Mouse (Mus musculus) stomach, embryonic 15.5 days (tissue): ENCODE measurements around the gene Aox3. TPM values are rescaled to one million over a fixed set of nuclear protein-coding genes. Genes with fewer than 3 reads are reported as not detected.

Source experiments
- ATAC-seq: fragments of 200-750 bp; cut with Nextera tagmentation; 2 replicates; pipeline ENCODE4 v1.8.0; 2017; ENCODE audit warnings: low read depth, moderate number of reproducible peaks, moderate TSS enrichment; ENCODE audit not compliant: insufficient read depth, low FRiP score
- H3K27ac ChIP-seq: fragments of 300-500 bp; sonication (generic); 2 replicates; pipeline ENCODE4 v1.5.1; 2015; ENCODE audit warnings: mild to moderate bottlenecking, inconsistent platforms
- H3K27me3 ChIP-seq: fragments of 300-500 bp; sonication (generic); replicated peaks from 2 replicates; pipeline ENCODE4 v1.6.1; 2015; ENCODE audit warnings: inconsistent platforms
- H3K36me3 ChIP-seq: fragments of 300-500 bp; sonication (generic); 2 replicates; pipeline ENCODE4 v1.6.1; 2015; ENCODE audit warnings: inconsistent platforms
- H3K4me1 ChIP-seq: fragments of 300-500 bp; sonication (generic); 2 replicates; pipeline ENCODE4 v1.6.1; 2015; ENCODE audit warnings: inconsistent platforms
- H3K4me2 ChIP-seq: fragments of 300-500 bp; sonication (generic); 2 replicates; pipeline ENCODE4 v1.6.1; 2015; ENCODE audit warnings: mild to moderate bottlenecking, inconsistent platforms
- H3K4me3 ChIP-seq: fragments of 300-500 bp; sonication (generic); replicated peaks from 2 replicates; pipeline ENCODE4 v1.5.1; 2015; ENCODE audit warnings: inconsistent platforms
- H3K9ac ChIP-seq: fragments of 300-500 bp; sonication (generic); 2 replicates; pipeline ENCODE4 v1.6.1; 2015; ENCODE audit warnings: inconsistent platforms
- H3K9me3 ChIP-seq: fragments of 300-500 bp; sonication (generic); 2 replicates; pipeline ENCODE4 v1.6.1; 2016; ENCODE audit warnings: inconsistent platforms
- WGBS: fragments of 180-500 bp; shearing (Covaris S2); methylation state at CpG from one replicate; pipeline ENCODE4 v1.1.7; 2015; 5-methylcytosine and 5-hydroxymethylcytosine counted together
- polyA plus RNA-seq: library from polyadenylated mRNA; unstranded; fragments of >200 nt; fragmentation: Nextera tagmentation; extraction: Ambion mirVana; gene quantifications from 2 replicates; pipeline ENCODE4 v1.2.1, GENCODE M21; 2015

The Aox3 gene
- polyA plus RNA-seq, 1 experiment from 2014 or later = 0.85 TPM

DNA sequence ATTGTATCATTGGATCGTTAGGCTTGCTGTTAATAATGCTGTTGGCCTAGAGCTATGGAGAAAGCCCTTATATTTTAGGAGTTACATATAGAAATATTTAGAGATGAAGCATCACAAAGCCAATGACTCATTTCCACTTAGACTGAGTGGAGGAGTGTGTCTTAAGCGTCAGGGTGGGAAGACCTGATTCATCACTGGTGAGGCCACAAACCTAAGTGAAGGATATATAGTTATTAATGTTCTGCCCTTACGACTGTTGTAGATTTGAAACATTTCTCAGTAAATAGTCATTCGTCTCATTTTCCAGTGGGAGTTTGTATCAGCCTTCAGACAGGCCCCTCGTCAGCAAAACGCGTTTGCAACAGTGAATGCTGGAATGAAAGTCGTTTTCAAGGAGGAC lies 39.3 kb downstream of the Aox3 start:
- no peak for ATAC-seq
- H3K9ac ChIP-seq = no peak overlapping the region
- 55% methylated on average over 8 of the region's 8 CpGs for whole genome bisulfite sequencing
- H3K36me3 ChIP-seq = no peaks in the 10 kb centered on the region
- H3K9me3 ChIP-seq = no peaks in the 10 kb centered on the region
- no peak overlapping the region for H3K4me3 ChIP-seq
- H3K27ac ChIP-seq = no peak overlapping the region
- H3K4me2 ChIP-seq = no peak overlapping the region
- H3K27me3 ChIP-seq = no peaks in the 10 kb centered on the region
- no peaks in the 10 kb centered on the region for H3K4me1 ChIP-seq

DNA sequence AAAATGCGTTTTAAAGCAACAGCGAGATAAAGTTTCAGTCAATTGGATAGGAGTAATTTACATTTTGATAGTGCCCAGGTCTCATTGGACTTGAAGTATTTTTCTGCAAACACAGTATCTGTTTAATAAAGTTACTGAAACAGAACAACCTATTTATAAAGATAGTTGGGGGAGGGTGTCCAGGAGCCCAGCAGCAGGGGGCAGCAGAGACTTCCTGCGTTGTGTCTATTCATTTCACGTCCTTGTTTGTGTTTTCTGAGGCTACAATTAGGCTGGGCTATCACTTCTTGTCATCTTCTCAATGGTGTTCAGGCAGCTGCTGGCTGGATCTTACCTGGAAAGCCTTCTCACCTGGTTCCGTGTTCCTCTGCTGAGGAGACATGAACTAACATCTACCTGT lies 43.8 kb downstream of the Aox3 start:
- WGBS = 46% methylated on average over 5 of the region's 5 CpGs
- no peak overlapping the region for H3K9ac ChIP-seq
- ATAC-seq = no peak
- no peak overlapping the region for H3K4me3 ChIP-seq
- no peak overlapping the region for H3K27ac ChIP-seq
- no peaks in the 10 kb centered on the region for H3K36me3 ChIP-seq
- H3K27me3 ChIP-seq = no peaks in the 10 kb centered on the region
- H3K4me1 ChIP-seq = no peaks in the 10 kb centered on the region
- H3K9me3 ChIP-seq = no peaks in the 10 kb centered on the region
- H3K4me2 ChIP-seq = no peak overlapping the region

DNA sequence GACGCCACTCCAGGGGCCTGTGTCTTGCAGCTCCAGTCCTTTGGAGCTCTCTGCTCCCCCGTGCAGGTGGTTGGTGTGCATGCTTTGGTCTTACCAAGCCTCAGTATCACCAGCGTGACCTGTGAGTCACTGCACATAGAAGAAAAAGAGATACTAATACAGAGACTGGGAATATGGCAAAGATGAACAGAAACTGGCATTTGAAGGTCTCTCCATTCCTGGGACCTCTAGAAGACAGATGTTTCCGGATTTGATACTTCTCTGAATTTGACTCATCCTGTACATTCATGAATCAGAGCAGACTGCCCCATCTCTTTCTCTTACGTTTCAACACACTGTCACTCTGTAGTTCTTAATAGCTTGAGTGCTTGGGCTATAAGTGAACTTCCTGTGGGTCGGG lies 57.0 kb downstream of the Aox3 start:
- no peak overlapping the region for H3K27ac ChIP-seq
- no peaks in the 10 kb centered on the region for H3K27me3 ChIP-seq
- no peak for ATAC-seq
- no peak overlapping the region for H3K9ac ChIP-seq
- no peaks in the 10 kb centered on the region for H3K4me1 ChIP-seq
- H3K36me3 ChIP-seq = no peaks in the 10 kb centered on the region
- no peaks in the 10 kb centered on the region for H3K9me3 ChIP-seq
- H3K4me3 ChIP-seq = no peak overlapping the region
- no peak overlapping the region for H3K4me2 ChIP-seq
- WGBS = 65% methylated on average over 6 of the region's 6 CpGs

DNA sequence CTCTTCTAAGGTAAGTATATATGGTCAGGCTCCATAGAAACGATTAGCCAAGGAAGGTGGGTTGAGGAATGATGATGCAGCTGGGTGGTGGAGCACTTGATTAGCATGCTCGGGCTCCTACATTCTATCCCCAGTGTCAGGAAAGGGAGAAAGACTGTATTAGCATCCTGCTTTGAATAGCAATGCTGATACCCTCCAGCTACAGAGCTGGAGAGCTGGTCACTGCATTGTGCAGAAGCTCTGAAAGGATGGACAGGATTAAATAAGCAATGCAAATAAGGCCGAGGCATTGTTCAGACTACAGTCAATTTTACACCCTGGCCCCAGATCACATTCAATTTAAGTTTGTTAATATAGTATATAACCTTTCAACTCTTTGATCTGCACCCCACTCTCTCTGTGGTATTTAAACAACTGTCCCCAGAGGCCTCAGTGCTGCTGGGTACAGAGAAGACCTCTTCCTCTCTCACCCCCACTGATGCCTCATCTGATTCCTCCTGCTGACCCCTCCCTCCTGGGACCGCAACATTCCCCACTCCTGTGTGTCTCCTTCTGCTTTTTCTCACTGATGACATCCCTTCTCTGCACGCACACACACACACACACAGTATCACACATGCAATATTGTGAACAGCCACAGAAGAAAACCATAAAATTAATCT lies 75.7 kb downstream of the Aox3 start:
- 55% methylated on average over 5 of the region's 5 CpGs for WGBS
- Histone ChIP-seq H3K4me3 (no peak overlapping the region), H3K4me2 (no peak overlapping the region)

DNA sequence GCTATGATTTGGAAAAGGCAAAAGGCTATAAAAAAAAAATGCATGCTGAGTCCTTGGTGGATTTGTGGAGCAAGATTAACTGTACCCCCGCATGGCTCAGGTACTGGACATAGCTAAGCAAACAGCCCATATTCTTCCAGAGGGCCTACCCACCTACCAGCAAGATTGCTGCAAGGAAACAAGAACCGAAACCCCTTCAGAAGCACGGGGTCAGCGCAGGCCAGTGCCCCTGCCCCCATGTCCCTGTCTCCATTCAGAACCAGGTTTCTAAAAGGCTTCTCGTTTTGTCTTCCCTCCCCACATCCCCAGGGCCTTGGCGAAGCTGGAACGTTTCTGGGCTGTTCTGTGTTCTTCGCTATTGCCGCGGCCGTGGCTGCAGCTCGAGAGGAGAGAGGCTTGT lies 81.4 kb downstream of the Aox3 start:
- no peaks in the 10 kb centered on the region for H3K9me3 ChIP-seq
- H3K4me1 ChIP-seq = no peaks in the 10 kb centered on the region
- ATAC-seq = no peak
- no peak overlapping the region for H3K4me3 ChIP-seq
- no peak overlapping the region for H3K9ac ChIP-seq
- no peak overlapping the region for H3K27ac ChIP-seq
- no peaks in the 10 kb centered on the region for H3K27me3 ChIP-seq
- 90% methylated on average over 12 of the region's 12 CpGs for WGBS
- no peaks in the 10 kb centered on the region for H3K36me3 ChIP-seq
- no peak overlapping the region for H3K4me2 ChIP-seq

More for the DNA sequence above, 75.7 kb downstream of the Aox3 start:
- Histone ChIP-seq H3K36me3 (no peaks in the 10 kb centered on the region), H3K27ac (no peak overlapping the region), H3K9ac (no peak overlapping the region), H3K27me3 (no peaks in the 10 kb centered on the region), H3K9me3 (no peaks in the 10 kb centered on the region), H3K4me1 (no peaks in the 10 kb centered on the region)
- ATAC-seq = no peak

DNA sequence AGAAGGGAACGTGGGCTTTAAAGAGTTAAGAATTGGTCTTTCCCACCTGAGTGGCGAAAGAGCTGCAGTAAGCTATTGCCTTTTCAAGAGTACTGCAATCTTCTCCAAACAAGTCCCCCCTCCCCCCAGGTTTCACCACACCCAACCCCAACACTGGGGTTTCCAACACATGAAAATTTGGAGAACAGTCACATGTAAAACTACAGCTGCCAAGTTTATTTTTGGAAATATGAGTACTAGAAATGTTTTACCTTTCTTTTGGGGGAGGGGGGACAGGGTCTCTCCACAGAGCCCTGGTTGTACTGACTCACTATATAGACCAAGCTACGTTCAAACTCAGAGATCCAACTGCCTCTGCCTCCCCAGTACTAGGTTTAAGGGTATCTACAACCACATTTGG lies 82.1 kb downstream of the Aox3 start:
- Histone ChIP-seq H3K4me3 (no peak overlapping the region), H3K27me3 (no peaks in the 10 kb centered on the region), H3K4me1 (no peaks in the 10 kb centered on the region), H3K9me3 (no peaks in the 10 kb centered on the region), H3K9ac (no peak overlapping the region), H3K36me3 (no peaks in the 10 kb centered on the region), H3K4me2 (peak overlapping the region; percentile 28), H3K27ac (no peak overlapping the region)
- 62% methylated on average over 3 of the region's 3 CpGs for WGBS
- no peak for ATAC-seq

DNA sequence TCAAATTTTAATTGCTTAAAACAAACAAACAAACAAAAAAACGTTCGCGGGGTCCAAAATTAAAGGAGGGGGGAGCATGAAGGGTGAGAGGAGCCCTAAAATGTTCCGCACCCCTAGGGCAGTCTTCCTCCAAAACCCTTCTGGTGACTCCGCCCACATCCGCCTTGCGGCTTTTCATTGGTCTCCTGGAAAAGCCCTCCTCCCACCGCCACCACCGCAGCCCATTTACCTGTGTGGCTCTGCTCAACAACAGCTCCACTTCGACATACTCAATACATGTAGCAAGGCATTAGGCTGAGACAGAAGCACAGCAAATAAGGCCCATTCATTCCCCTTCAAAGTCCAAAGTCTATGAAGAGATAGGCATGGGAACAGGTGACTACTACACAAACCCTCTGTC lies 82.6 kb downstream of the Aox3 start:
- Histone ChIP-seq H3K9ac (no peak overlapping the region), H3K27ac (no peak overlapping the region), H3K4me3 (no peak overlapping the region), H3K27me3 (no peaks in the 10 kb centered on the region), H3K4me1 (no peaks in the 10 kb centered on the region), H3K4me2 (peak overlapping the region; percentile 28), H3K36me3 (no peaks in the 10 kb centered on the region), H3K9me3 (no peaks in the 10 kb centered on the region)
- no peak for ATAC-seq
- WGBS = 17% methylated on average over 10 of the region's 10 CpGs

DNA sequence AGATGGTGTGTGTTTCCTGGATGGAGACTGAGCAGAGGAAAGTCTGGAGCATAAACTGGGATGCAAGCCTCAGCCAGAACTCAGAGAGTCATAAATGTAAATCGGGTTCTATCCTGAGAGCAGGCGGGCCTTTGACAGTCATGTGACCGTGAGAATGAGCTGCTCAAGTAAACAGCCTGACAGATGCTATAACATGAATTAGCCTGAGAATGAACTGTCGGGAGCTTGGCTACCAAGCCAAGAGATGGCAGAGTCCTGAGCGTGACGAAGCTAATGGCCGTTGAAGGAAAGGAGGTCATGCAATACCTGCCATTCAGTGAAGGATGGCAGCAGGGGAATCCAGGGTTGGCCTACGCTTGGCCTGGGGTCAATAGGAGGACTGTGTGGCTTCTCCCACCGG lies 84.1 kb downstream of the Aox3 start:
- Histone ChIP-seq H3K4me3 (no peak overlapping the region), H3K27ac (no peak overlapping the region), H3K9me3 (no peaks in the 10 kb centered on the region), H3K36me3 (no peaks in the 10 kb centered on the region), H3K4me2 (no peak overlapping the region), H3K4me1 (no peaks in the 10 kb centered on the region), H3K27me3 (no peaks in the 10 kb centered on the region), H3K9ac (no peak overlapping the region)
- 45% methylated on average over 9 of the region's 9 CpGs for WGBS
- ATAC-seq = no peak

DNA sequence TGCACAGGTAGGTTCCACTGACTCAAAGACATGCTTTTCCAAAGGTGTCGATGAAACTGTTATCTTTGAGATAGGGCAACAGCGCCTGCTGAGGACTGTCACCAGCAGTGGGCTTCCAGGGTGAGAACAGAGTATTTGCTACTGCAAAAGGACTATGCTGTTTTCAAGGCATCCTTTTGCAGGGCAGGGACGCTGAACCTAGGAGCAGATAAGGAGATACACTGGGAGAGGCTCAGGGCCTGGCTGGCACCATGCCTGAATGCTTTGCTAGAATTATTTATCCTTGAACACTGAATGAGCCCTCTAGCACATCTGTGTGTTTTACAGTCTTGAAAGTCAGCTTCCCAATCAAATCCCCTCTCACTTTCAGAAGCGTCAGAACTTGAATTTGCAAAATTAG lies 85.5 kb downstream of the Aox3 start:
- WGBS = 65% methylated on average over 4 of the region's 4 CpGs
- no peak overlapping the region for H3K4me3 ChIP-seq
- no peak overlapping the region for H3K4me2 ChIP-seq
- H3K36me3 ChIP-seq = no peaks in the 10 kb centered on the region
- ATAC-seq = no peak
- no peak overlapping the region for H3K9ac ChIP-seq
- H3K9me3 ChIP-seq = no peaks in the 10 kb centered on the region
- H3K4me1 ChIP-seq = no peaks in the 10 kb centered on the region
- no peak overlapping the region for H3K27ac ChIP-seq
- H3K27me3 ChIP-seq = no peaks in the 10 kb centered on the region

DNA sequence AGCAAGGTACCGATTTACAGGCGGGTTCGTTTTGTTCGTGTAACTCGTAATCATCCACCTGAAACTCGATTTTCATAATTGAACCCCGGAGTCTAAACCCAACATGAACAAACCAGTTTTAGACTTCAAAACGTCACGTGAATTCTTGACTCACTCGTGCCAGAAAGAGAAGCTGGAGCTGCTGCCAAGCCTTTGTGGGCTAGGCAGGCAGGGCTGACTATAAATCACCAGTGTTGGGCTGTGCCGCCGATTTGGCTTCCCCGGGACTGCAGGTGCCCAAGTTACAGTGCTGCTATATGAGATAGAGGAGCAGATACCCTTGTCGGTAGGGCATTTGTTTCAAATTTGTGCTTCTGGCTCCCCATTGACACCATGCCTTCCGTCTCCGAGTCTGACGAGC lies 97.3 kb downstream of the Aox3 start, which contains the start of gene Aox4:
TSS of gene Aox4 (plus strand) at position 195 of the 400 bp plus-strand sequence.
- Histone ChIP-seq H3K9me3 (no peaks in the 10 kb centered on the region), H3K27me3 (no peaks in the 10 kb centered on the region), H3K9ac (no peak within 1 kb of the TSS), H3K4me3 (no peak within 1 kb of the TSS), H3K4me1 (no peaks in the 10 kb centered on the region), H3K36me3 (no peaks in the 10 kb centered on the region), H3K4me2 (no peak within 1 kb of the TSS), H3K27ac (no peak within 1 kb of the TSS)
- WGBS = 67% methylated on average over 17 of the region's 17 CpGs
- no peak for ATAC-seq

DNA sequence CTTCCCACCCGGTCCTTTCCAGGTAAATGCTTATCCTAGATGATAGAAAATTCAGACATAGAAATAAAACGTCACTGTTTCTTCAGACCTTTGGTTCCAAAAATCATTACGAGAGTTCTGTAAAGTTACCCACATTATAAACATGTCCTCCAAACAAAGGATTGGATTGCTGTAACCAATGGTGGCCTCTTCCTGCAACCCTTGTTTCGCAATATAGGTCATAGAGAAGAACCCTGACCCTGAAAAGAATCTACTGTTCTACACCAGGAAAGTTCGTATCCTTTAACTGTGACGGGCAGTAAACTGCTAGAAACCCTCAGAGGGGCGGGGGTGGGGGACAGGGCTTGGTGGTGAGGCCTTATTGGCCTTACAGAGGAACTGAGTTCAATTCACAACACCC lies 99.9 kb downstream of the Aox3 start:
- H3K27me3 ChIP-seq = no peaks in the 10 kb centered on the region
- 75% methylated on average over 7 of the region's 7 CpGs for WGBS
- no peaks in the 10 kb centered on the region for H3K4me1 ChIP-seq
- H3K4me2 ChIP-seq = no peak overlapping the region
- no peaks in the 10 kb centered on the region for H3K9me3 ChIP-seq
- H3K27ac ChIP-seq = no peak overlapping the region
- no peak overlapping the region for H3K4me3 ChIP-seq
- no peak for ATAC-seq
- no peaks in the 10 kb centered on the region for H3K36me3 ChIP-seq
- no peak overlapping the region for H3K9ac ChIP-seq

DNA sequence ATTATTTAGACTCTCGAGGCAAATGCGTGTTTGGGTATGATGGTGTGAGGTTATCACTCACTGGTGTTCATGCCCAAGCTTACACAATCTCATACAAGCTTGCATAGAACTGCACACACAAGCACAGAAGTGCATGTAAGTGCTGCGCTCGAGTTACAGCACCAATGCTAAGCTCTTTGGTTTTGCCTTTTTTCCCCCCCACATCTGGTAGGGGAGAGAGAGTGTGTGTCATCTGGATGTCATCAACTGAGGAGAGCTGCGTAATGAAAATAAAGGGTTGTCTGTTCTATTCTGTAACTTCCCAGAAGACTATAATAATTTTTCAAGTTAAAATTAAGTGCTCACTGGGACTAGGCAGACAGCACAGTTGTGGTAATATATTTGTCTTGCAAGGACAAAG lies 100.9 kb downstream of the Aox3 start:
- no peak overlapping the region for H3K27ac ChIP-seq
- H3K4me1 ChIP-seq = no peaks in the 10 kb centered on the region
- no peaks in the 10 kb centered on the region for H3K27me3 ChIP-seq
- H3K4me3 ChIP-seq = no peak overlapping the region
- 75% methylated on average over 5 of the region's 5 CpGs for WGBS
- H3K4me2 ChIP-seq = no peak overlapping the region
- no peak overlapping the region for H3K9ac ChIP-seq
- ATAC-seq = no peak
- H3K36me3 ChIP-seq = no peaks in the 10 kb centered on the region
- no peaks in the 10 kb centered on the region for H3K9me3 ChIP-seq

DNA sequence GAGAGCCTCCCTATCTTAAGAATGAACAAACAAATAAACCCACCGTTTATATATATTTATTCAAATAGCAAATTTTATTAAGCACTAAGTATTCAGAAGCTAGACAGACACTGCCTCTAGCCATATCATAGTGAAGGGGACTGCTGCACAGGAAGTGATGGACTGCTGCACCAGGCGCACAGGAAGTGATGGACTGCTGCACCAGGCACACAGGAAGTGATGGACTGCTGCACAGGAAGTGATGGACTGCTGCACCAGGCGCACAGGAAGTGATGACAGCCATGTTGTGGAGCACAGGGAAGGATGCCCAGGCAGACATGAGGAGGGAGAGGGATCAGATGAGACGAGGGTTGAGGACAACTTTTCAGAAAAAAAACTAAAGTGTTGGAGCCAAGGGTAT lies 102.4 kb downstream of the Aox3 start:
- no peaks in the 10 kb centered on the region for H3K9me3 ChIP-seq
- H3K27me3 ChIP-seq = no peaks in the 10 kb centered on the region
- no peak overlapping the region for H3K9ac ChIP-seq
- ATAC-seq = no peak
- H3K4me3 ChIP-seq = no peak overlapping the region
- H3K4me1 ChIP-seq = no peaks in the 10 kb centered on the region
- no peak overlapping the region for H3K4me2 ChIP-seq
- H3K27ac ChIP-seq = no peak overlapping the region
- 86% methylated on average over 4 of the region's 4 CpGs for WGBS
- no peaks in the 10 kb centered on the region for H3K36me3 ChIP-seq
